Mouse (Mus musculus) cerebellum, adult 18-20 months (tissue): ENCODE results near the gene Olfr616.
"Not testable (repeated sequence)": the region's sequence is repeated elsewhere in the genome, so short reads cannot be mapped to it uniquely, and the experiment has no call there.

Experiments used
- DNase-seq, 2 experiments: peaks; one replicate each; pipeline ENCODE4 v3.0.0; 2021

Gene Olfr616

DNA sequence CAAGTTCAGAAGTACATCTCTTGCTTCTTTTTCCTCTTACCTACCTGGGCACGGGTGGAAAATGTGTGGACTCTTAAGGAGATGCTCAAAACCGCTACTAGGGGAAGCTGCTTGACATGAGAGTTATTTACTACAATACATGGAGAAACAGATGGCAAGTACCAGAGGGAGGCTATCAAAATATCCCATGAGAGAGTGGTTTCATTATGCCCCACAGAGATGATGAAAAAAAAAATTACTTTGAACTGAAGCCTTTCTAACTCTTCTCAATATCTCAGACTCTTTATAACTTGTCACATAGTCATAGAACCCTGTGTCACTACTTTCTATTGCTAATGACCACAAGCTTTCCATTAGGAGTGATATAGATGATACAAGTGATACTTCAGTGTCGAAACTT lies at the start of gene Olfr616:
TSS of gene Olfr616 (minus strand) at position 101 of the 400 bp plus-strand sequence.
- DNase-seq, result no peak

GRCm38 (mm10) chr7:103612434-103612833 lies 43.5 kb upstream of the Olfr616 start, which contains the start of gene Olfr620:
TSS of gene Olfr620 (minus strand) at chr7:103612534.
- no peak for DNase-seq

GRCm38 (mm10) chr7:103607425-103607824 lies 38.5 kb upstream of the Olfr616 start:
- DNase-seq, result no peak

GRCm38 (mm10) chr7:103600275-103600674 lies 31.3 kb upstream of the Olfr616 start, which contains the start of gene Olfr619:
TSS of gene Olfr619 (plus strand) at chr7:103600575.
- no peak for DNase-seq

GRCm38 (mm10) chr7:103589803-103590202 lies 20.9 kb upstream of the Olfr616 start, which contains the start of gene Olfr618:
TSS of gene Olfr618 (plus strand) at chr7:103590103.
- no peak for DNase-seq

DNA sequence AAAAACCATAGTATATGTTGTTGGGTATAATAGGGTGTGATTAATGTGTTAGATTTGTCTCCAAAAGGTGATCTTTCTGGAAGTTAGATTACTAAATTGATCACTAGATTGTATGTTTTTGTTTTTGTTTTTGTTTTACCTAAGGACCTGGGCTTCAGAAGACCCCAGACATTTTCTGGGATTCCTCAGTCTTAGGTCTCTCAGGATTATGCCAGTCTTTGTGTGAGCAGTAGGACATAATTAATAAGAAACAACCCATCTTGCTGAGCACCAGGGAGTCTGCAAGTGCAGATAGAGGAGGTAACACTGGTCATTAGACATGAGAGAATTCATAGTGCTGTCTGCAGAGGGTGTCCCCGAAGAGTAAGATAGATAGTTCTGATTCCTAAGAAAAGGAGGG lies 3.8 kb upstream of the Olfr616 start, which contains the start of gene Olfr617:
TSS of gene Olfr617 (plus strand) at position 301 of the 400 bp plus-strand sequence.
- no peak for DNase-seq

DNA sequence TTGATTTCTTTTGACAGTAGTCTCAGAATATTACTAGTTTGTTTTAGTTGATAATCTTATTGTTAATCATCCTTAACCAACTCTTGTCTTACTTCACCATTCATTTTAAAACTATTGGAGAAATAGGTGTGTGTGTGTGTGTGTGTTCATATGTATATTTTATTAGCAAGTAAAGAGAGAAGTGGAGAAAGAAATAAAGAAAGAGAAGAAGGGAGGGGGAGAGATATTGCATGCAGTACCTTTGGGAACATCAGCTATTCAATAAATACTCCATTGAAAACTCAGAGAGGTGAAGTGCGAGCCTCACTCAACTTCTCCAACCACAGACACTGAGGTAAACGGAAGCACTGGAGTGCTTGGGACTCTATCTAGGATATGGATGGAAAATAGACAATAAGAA lies 13.2 kb downstream of the Olfr616 start, which contains the start of gene Olfr615:
TSS of gene Olfr615 (plus strand) at position 301 of the 400 bp plus-strand sequence.
- no peak for DNase-seq

DNA sequence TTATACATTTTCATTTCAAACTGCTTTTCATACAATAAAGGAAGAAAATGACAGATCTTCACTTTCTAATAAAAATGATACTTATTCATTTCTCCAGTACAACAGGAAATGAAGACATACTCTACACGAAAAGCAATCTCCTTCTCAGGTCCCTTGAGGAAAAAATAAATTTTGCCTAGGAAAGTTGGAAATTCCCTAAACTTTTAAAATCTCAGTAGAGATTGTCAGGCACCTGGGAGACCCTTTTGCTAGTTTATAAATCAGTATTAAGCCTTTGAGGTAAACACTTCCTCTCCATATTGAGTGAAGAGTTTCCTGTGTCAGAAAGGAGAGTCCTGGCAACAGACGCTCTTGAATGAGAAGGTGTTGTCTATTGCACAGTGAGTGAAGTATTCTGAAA lies 21.2 kb downstream of the Olfr616 start, which contains the start of gene Olfr613:
TSS of gene Olfr613 (plus strand) at position 301 of the 400 bp plus-strand sequence.
- DNase-seq, result no peak

DNA sequence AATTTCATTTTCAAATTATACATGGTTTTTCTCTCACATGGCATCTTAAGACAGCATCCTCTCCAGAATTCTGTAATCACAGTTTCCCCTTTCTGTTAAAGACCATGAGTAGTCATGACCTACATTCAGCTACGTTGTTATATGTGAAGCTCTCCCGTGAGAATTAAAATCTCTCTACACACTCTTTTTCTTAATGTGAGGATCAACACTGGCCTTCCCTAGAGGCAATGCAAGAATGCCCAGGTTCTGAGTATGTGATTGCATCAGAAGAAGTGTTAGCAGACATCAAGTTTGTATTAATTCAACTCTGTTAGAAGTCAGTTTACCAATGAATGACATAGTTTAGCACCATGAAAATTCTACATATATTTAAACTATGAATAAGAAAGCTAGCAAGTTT lies 26.3 kb downstream of the Olfr616 start, which contains the start of gene Olfr612:
TSS of gene Olfr612 (minus strand) at position 101 of the 400 bp plus-strand sequence.
- not testable (repeated sequence) for DNase-seq

- DNase-seq, result not testable (repeated sequence)
Measured at GRCm38 (mm10) chr7:103520746-103521145, 48.2 kb downstream of the Olfr616 start, which contains the start of gene Olfr611. TSS of gene Olfr611 (minus strand) at chr7:103520846.
